Mouse (Mus musculus) heart, postnatal 0 days (tissue): ENCODE measurements around the gene March1. TPM values are rescaled to one million over a fixed set of nuclear protein-coding genes. Genes with fewer than 3 reads are reported as not detected.
"Not testable (repeated sequence)": the region's sequence is repeated elsewhere in the genome, so short reads cannot be mapped to it uniquely, and the experiment has no call there.

ENCODE experiments used
- ATAC-seq: fragments of 200-750 bp; cut with Nextera tagmentation; 2 replicates; pipeline ENCODE4 v1.8.0; 2017; ENCODE audit warnings: low read depth, moderate number of reproducible peaks, moderate library complexity; ENCODE audit not compliant: insufficient read depth
- DNase-seq: peaks from one replicate; pipeline ENCODE4 v3.0.0-alpha.2; 2016; ENCODE audit warnings: low spot score
- H3K27ac ChIP-seq: fragments of 300-500 bp; sonication (generic); 2 replicates; pipeline ENCODE4 v1.5.1; 2014; ENCODE audit warnings: low read depth, mild to moderate bottlenecking
- H3K27me3 ChIP-seq: fragments of 300-500 bp; sonication (generic); 2 replicates; pipeline ENCODE4 v1.6.1; 2014; ENCODE audit warnings: low read length, mixed read lengths; ENCODE audit not compliant: control insufficient read depth, insufficient read depth
- H3K36me3 ChIP-seq: fragments of 300-500 bp; sonication (generic); replicated peaks from 2 replicates; pipeline ENCODE4 v1.6.1; 2014; ENCODE audit warnings: low read length, mixed read lengths; ENCODE audit not compliant: control insufficient read depth, insufficient read depth
- H3K4me1 ChIP-seq: fragments of 300-500 bp; sonication (generic); 2 replicates; pipeline ENCODE4 v1.6.1; 2014; ENCODE audit warnings: antibody characterized with exemption; ENCODE audit not compliant: control insufficient read depth, insufficient read depth
- H3K4me2 ChIP-seq: fragments of 300-500 bp; sonication (generic); 2 replicates; pipeline ENCODE4 v1.6.1; 2014; ENCODE audit warnings: low read depth, mild to moderate bottlenecking, low read length, moderate library complexity
- H3K4me3 ChIP-seq: fragments of 300-500 bp; sonication (generic); 2 replicates; pipeline ENCODE4 v1.5.1; 2014; ENCODE audit warnings: low read depth, low read length
- H3K9ac ChIP-seq: fragments of 300-500 bp; sonication (generic); replicated peaks from 2 replicates; pipeline ENCODE4 v1.6.1; 2014; ENCODE audit warnings: low read depth, low read length, mixed read lengths
- H3K9me3 ChIP-seq: fragments of 300-500 bp; sonication (generic); replicated peaks from 2 replicates; pipeline ENCODE4 v1.6.1; 2016; ENCODE audit warnings: low read length; ENCODE audit not compliant: control insufficient read depth
- CTCF ChIP-seq: IDR thresholded peaks from 2 replicates; pipeline ENCODE4 v1.5.1; 2016; ENCODE audit warnings: antibody characterized with exemption, control low read depth, low read depth
- EP300 ChIP-seq: IDR thresholded peaks from 2 replicates; pipeline ENCODE4 v1.6.1; 2016; ENCODE audit warnings: antibody characterized with exemption, low read depth
- WGBS: fragments of 180-500 bp; shearing (Covaris S2); extraction: QIAGEN DNeasy Blood & Tissue Kit; methylation state at CpG from one replicate; pipeline ENCODE4 v1.1.7; 2014; 5-methylcytosine and 5-hydroxymethylcytosine counted together
- polyA plus RNA-seq: library from polyadenylated mRNA; unstranded; fragments of >200 nt; fragmentation: Nextera tagmentation; extraction: Ambion mirVana; gene quantifications from 2 replicates; pipeline ENCODE4 v1.2.1, GENCODE M21; 2015
- total RNA-seq: library from RNA; depleted of rRNA; stranded (reverse); fragments of >200 nt; gene quantifications from 2 replicates; pipeline ENCODE4 v1.2.3, GENCODE M21; 2014; ENCODE audit warnings: low replicate concordance

March1 gene
- total and polyA plus RNA-seq, 2 experiments from 2014 or later = 0.04 to 0.31 TPM

- no peaks in the 10 kb centered on the region for H3K9me3 ChIP-seq
- H3K27ac ChIP-seq = no peak overlapping the region
- no peaks in the 10 kb centered on the region for H3K27me3 ChIP-seq
- TF ChIP-seq CTCF (no peak), EP300 (no peak)
- H3K4me1 ChIP-seq = no peaks in the 10 kb centered on the region
- H3K9ac ChIP-seq = no peak overlapping the region
- H3K4me3 ChIP-seq = no peak overlapping the region
- DNase-seq (no peak), ATAC-seq (no peak)
- 61% methylated on average over 6 of the region's 6 CpGs for WGBS
- H3K36me3 ChIP-seq = no peaks in the 10 kb centered on the region
- no peak overlapping the region for H3K4me2 ChIP-seq
Observed at GRCm38 (mm10) chr8:66406596-66407361, 789.1 kb downstream of the March1 start.

- 68% methylated on average over 9 of the region's 9 CpGs for WGBS
- Histone ChIP-seq H3K9me3 (no peaks in the 10 kb centered on the region), H3K4me1 (no peaks in the 10 kb centered on the region), H3K36me3 (no peaks in the 10 kb centered on the region), H3K4me2 (no peak overlapping the region), H3K9ac (no peak overlapping the region), H3K27ac (no peak overlapping the region), H3K4me3 (no peak overlapping the region), H3K27me3 (no peaks in the 10 kb centered on the region)
- no peak for DNase-seq
- no peak for TF ChIP-seq CTCF
- no peak for TF ChIP-seq EP300
- ATAC-seq = no peak
Observed at GRCm38 (mm10) chr8:66410080-66410615, 792.4 kb downstream of the March1 start.

- H3K36me3 ChIP-seq = no peaks in the 10 kb centered on the region
- WGBS = 41% methylated on average over 2 of the region's 2 CpGs
- H3K4me1 ChIP-seq = no peaks in the 10 kb centered on the region
- no peak overlapping the region for H3K4me3 ChIP-seq
- H3K9me3 ChIP-seq = no peaks in the 10 kb centered on the region
- no peak overlapping the region for H3K4me2 ChIP-seq
- ATAC-seq (no peak), DNase-seq (no peak)
- TF ChIP-seq CTCF = no peak
- no peak for TF ChIP-seq EP300
- H3K9ac ChIP-seq = no peak overlapping the region
- H3K27ac ChIP-seq = no peak overlapping the region
- H3K27me3 ChIP-seq = no peaks in the 10 kb centered on the region
Observed at GRCm38 (mm10) chr8:66413101-66413500, 795.4 kb downstream of the March1 start.

GRCm38 (mm10) chr8:66415234-66415633 lies 797.5 kb downstream of the March1 start:
- no peak overlapping the region for H3K4me2 ChIP-seq
- H3K36me3 ChIP-seq = no peaks in the 10 kb centered on the region
- no peak overlapping the region for H3K4me3 ChIP-seq
- no peak overlapping the region for H3K27ac ChIP-seq
- DNase-seq (no peak), ATAC-seq (no peak)
- H3K9ac ChIP-seq = no peak overlapping the region
- no peaks in the 10 kb centered on the region for H3K4me1 ChIP-seq
- no peaks in the 10 kb centered on the region for H3K9me3 ChIP-seq
- 74% methylated on average over 2 of the region's 2 CpGs for WGBS
- no peaks in the 10 kb centered on the region for H3K27me3 ChIP-seq
- no peak for TF ChIP-seq EP300
- TF ChIP-seq CTCF = no peak

GRCm38 (mm10) chr8:66417591-66417990 lies 799.9 kb downstream of the March1 start:
- H3K36me3 ChIP-seq, H3K4me3 ChIP-seq, H3K9me3 ChIP-seq, DNase-seq, H3K9ac ChIP-seq, ATAC-seq, H3K27me3 ChIP-seq, H3K4me1 ChIP-seq, H3K4me2 ChIP-seq, H3K27ac ChIP-seq: not testable (repeated sequence)
- 79% methylated on average over 4 of the region's 4 CpGs for WGBS

GRCm38 (mm10) chr8:66430639-66431038 lies 812.9 kb downstream of the March1 start:
- H3K27ac ChIP-seq = no peak overlapping the region
- 47% methylated on average over 2 of the region's 2 CpGs for WGBS
- no peak for TF ChIP-seq EP300
- TF ChIP-seq CTCF = no peak
- no peaks in the 10 kb centered on the region for H3K36me3 ChIP-seq
- H3K27me3 ChIP-seq = no peaks in the 10 kb centered on the region
- no peak overlapping the region for H3K4me3 ChIP-seq
- H3K9me3 ChIP-seq = no peaks in the 10 kb centered on the region
- no peak overlapping the region for H3K4me2 ChIP-seq
- no peaks in the 10 kb centered on the region for H3K4me1 ChIP-seq
- no peak for DNase-seq
- no peak overlapping the region for H3K9ac ChIP-seq
- ATAC-seq = no peak
